ENCODE assay signal across 24 mouse cellular contexts in the genomic region with DNA sequence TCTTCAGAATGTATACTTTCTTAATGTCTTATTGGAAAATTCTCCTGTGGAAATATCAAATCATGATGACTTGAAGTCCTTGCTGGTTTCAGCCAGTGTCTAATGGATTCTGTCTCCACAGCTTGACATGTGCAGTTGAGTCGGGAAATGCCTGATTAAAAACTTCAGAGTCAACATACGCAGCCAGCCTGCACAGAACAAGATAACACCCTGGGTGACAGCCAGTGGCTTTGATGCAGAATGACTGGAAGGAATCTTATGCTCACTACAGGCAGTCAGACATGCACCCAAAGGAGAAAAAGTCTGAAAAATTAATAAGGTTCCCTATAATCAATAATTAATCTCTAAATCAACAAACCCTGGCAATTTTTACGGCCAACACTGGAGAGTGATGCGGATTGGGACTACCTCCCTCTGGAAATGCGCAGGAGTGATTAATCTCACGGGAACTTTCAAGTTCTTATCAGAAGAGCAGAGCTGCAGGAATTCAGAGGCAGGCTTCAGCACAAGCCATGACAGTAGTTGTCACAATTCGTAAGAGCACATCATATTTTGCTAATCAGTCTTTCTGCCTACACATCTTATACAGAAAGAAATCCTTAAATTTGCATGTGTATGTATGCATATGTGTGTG.
DNase-seq lines count a peak whose midpoint lies in the region; ATAC-seq and TF ChIP-seq lines count a peak whose summit lies in the region.
"Had no signal": no experiment of that assay in that cellular context is flagged by ENCODE, and none has a peak within 500 bp of the region (broad histone marks: within the 10 kb centered on the region; RNA-seq: fewer than 3 reads in every experiment).

No protein-coding gene starts in this region.

- H3K27me3 ChIP-seq in forebrain, postnatal 0 days (ENCODE audit: insufficient read depth, low read length), result no peaks in the 10 kb centered on the region
- no peaks in the 10 kb centered on the region for H3K27me3 ChIP-seq in forebrain, embryonic 14.5 days (replicated peaks; ENCODE audit: control insufficient read depth, insufficient read depth, low read length)
- H3K27me3 ChIP-seq in hindbrain, embryonic 14.5 days (ENCODE audit: control insufficient read depth, insufficient read depth, low read length), result no peaks in the 10 kb centered on the region
- H3K27me3 ChIP-seq in hindbrain, embryonic 11.5 days (ENCODE audit: control insufficient read depth, insufficient read depth, low read length), result no peaks in the 10 kb centered on the region
- no peaks in the 10 kb centered on the region for H3K27me3 ChIP-seq in midbrain, embryonic 14.5 days (ENCODE audit: control insufficient read depth, insufficient read depth, low read length)
- H3K27me3 ChIP-seq: embryonic facial prominence, embryonic 15.5 days; limb, embryonic 15.5 days; neural tube, embryonic 13.5 days had no signal

- no peak overlapping the region for H3K27ac ChIP-seq in forebrain, postnatal 0 days (ENCODE audit: low read depth, low read length)
- no peak overlapping the region for H3K27ac ChIP-seq in forebrain, embryonic 14.5 days (ENCODE audit: low read depth, low read length)
- peak overlapping the region; percentile 14; the same call in 1 of the 2 replicates for H3K27ac ChIP-seq in hindbrain, embryonic 14.5 days
- no peak overlapping the region for H3K27ac ChIP-seq in hindbrain, embryonic 11.5 days (ENCODE audit: low read depth, low read length)
- 0 out of 2 replicates have a peak overlapping the region, but pooled peaks have one; percentile 60 for H3K27ac ChIP-seq in midbrain, embryonic 14.5 days (replicated peaks; ENCODE audit: low read depth, low read length)
- H3K27ac ChIP-seq: embryonic facial prominence, embryonic 15.5 days; limb, embryonic 15.5 days; liver, embryonic 14.5 days; neural tube, embryonic 13.5 days had no signal

- TF ChIP-seq POLR2A in brain, embryonic 14.5 days (IDR thresholded peaks at IDR 0.05; ENCODE audit: borderline replicate concordance, extremely low read depth, insufficient read depth, insufficient read length, poor library complexity, severe bottlenecking), result no peak

- no peaks in the 10 kb centered on the region for H3K36me3 ChIP-seq in forebrain, postnatal 0 days (ENCODE audit: insufficient read depth)
- no peaks in the 10 kb centered on the region for H3K36me3 ChIP-seq in forebrain, embryonic 14.5 days (ENCODE audit: control insufficient read depth, insufficient read depth, low read length)
- no peaks in the 10 kb centered on the region for H3K36me3 ChIP-seq in hindbrain, embryonic 14.5 days (replicated peaks; ENCODE audit: control insufficient read depth, insufficient read depth)
- H3K36me3 ChIP-seq in hindbrain, embryonic 11.5 days (ENCODE audit: control insufficient read depth, insufficient read depth, low read length), result no peaks in the 10 kb centered on the region
- no peaks in the 10 kb centered on the region for H3K36me3 ChIP-seq in midbrain, embryonic 14.5 days (ENCODE audit: control insufficient read depth, insufficient read depth, low read length)
- H3K36me3 ChIP-seq: embryonic facial prominence, embryonic 15.5 days; limb, embryonic 15.5 days; neural tube, embryonic 13.5 days had no signal

- TF ChIP-seq CTCF in forebrain, postnatal 0 days (IDR thresholded peaks at IDR 0.05; ENCODE audit: low read depth), result no peak
- no peak for TF ChIP-seq CTCF in brain, embryonic 14.5 days (IDR thresholded peaks at IDR 0.05; ENCODE audit: borderline replicate concordance, extremely low read depth, insufficient read depth, insufficient read length)

- no peaks in the 10 kb centered on the region for H3K4me1 ChIP-seq in forebrain, postnatal 0 days (ENCODE audit: insufficient read depth)
- H3K4me1 ChIP-seq in forebrain, embryonic 14.5 days (ENCODE audit: control insufficient read depth, insufficient read depth, low read length), result no peaks in the 10 kb centered on the region
- no peaks in the 10 kb centered on the region; the same call in 1 of the 2 replicates for H3K4me1 ChIP-seq in hindbrain, embryonic 14.5 days (replicated peaks; ENCODE audit: control insufficient read depth, insufficient read depth, low read length)
- H3K4me1 ChIP-seq in hindbrain, embryonic 11.5 days (replicated peaks; ENCODE audit: control insufficient read depth, insufficient read depth, low read length), result no peaks in the 10 kb centered on the region
- 0 out of 2 replicates have a peak, but pooled peaks cover 3% of the 10 kb centered on the region for H3K4me1 ChIP-seq in midbrain, embryonic 14.5 days (ENCODE audit: control insufficient read depth, insufficient read depth, low read length)
- H3K4me1 ChIP-seq: embryonic facial prominence, embryonic 15.5 days; limb, embryonic 15.5 days had no signal

- 75% methylated on average over 7 of the region's 7 CpGs for WGBS in forebrain, postnatal 0 days
- WGBS in forebrain, embryonic 14.5 days, result 90% methylated on average over 7 of the region's 7 CpGs
- 62% methylated on average over 7 of the region's 7 CpGs for WGBS in hindbrain, embryonic 14.5 days
- WGBS in hindbrain, embryonic 11.5 days, result 82% methylated on average over 7 of the region's 7 CpGs
- 52% methylated on average over 7 of the region's 7 CpGs for WGBS in midbrain, embryonic 14.5 days

- H3K9ac ChIP-seq in forebrain, postnatal 0 days, result no peak overlapping the region
- no peak overlapping the region for H3K9ac ChIP-seq in forebrain, embryonic 14.5 days (ENCODE audit: low read length)
- H3K9ac ChIP-seq in hindbrain, embryonic 14.5 days, result no peak overlapping the region
- H3K9ac ChIP-seq in hindbrain, embryonic 11.5 days (ENCODE audit: low read depth, low read length), result no peak overlapping the region
- no peak overlapping the region for H3K9ac ChIP-seq in midbrain, embryonic 14.5 days (replicated peaks; ENCODE audit: low read length)
- H3K9ac ChIP-seq: embryonic facial prominence, embryonic 15.5 days; limb, embryonic 15.5 days; liver, embryonic 14.5 days; lung, embryonic 14.5 days; neural tube, embryonic 13.5 days had no signal

- H3K4me3 ChIP-seq in forebrain, postnatal 0 days (ENCODE audit: low read depth, low read length), result no peak overlapping the region
- H3K4me3 ChIP-seq in forebrain, embryonic 14.5 days (ENCODE audit: low read depth, low read length), result no peak overlapping the region
- H3K4me3 ChIP-seq in hindbrain, embryonic 14.5 days (replicated peaks; ENCODE audit: low read length), result no peak overlapping the region
- H3K4me3 ChIP-seq in hindbrain, embryonic 11.5 days (ENCODE audit: low read depth, low read length), result no peak overlapping the region
- H3K4me3 ChIP-seq in midbrain, embryonic 14.5 days (replicated peaks; ENCODE audit: low read depth, low read length), result no peak overlapping the region
- H3K4me3 ChIP-seq: embryonic facial prominence, embryonic 15.5 days; limb, embryonic 15.5 days; neural tube, embryonic 13.5 days had no signal

- H3K9me3 ChIP-seq in forebrain, postnatal 0 days (ENCODE audit: low read length), result no peaks in the 10 kb centered on the region
- H3K9me3 ChIP-seq in forebrain, embryonic 14.5 days (replicated peaks; ENCODE audit: control insufficient read depth, low read length), result no peaks in the 10 kb centered on the region
- H3K9me3 ChIP-seq in hindbrain, embryonic 14.5 days (ENCODE audit: control insufficient read depth, low read length), result no peaks in the 10 kb centered on the region
- no peaks in the 10 kb centered on the region for H3K9me3 ChIP-seq in hindbrain, embryonic 11.5 days (ENCODE audit: control insufficient read depth, low read length)
- H3K9me3 ChIP-seq in midbrain, embryonic 14.5 days (ENCODE audit: control insufficient read depth, low read length), result no peaks in the 10 kb centered on the region
- H3K9me3 ChIP-seq: embryonic facial prominence, embryonic 15.5 days; limb, embryonic 15.5 days; neural tube, embryonic 13.5 days had no signal

- peak; percentile 55; the same call in 1 of the 2 replicates for ATAC-seq in forebrain, postnatal 0 days
- no peak for ATAC-seq in forebrain, embryonic 14.5 days
- no peak for ATAC-seq in hindbrain, embryonic 14.5 days (ENCODE audit: low FRiP score)
- no peak for ATAC-seq in hindbrain, embryonic 11.5 days (ENCODE audit: low FRiP score)
- ATAC-seq in midbrain, embryonic 14.5 days (ENCODE audit: low FRiP score, low TSS enrichment), result peak; percentile 85
- ATAC-seq: CD4-positive, CD25-positive, alpha-beta regulatory T cell, adult 4 months had no signal

- intact Hi-C loops in gastrocnemius, postnatal 14 days (cut with DNase I; ENCODE audit: low total_unique reads), result no loop called here

- DNase-seq in forebrain, postnatal 0 days, result no peak
- no peak for DNase-seq in forebrain, embryonic 14.5 days (ENCODE audit: low spot score)
- no peak for DNase-seq in hindbrain, embryonic 14.5 days (ENCODE audit: low spot score)
- DNase-seq in hindbrain, embryonic 11.5 days (ENCODE audit: low spot score), result no peak
- DNase-seq in brain, embryonic 14.5 days (ENCODE audit: low read depth), result peak; percentile 73
- peak; percentile 64 for DNase-seq in midbrain, embryonic 14.5 days
- DNase-seq in natural killer cell, adult 2 months (ENCODE audit: low spot score in 2 of 2), result no peak
- no peak for DNase-seq in gastrocnemius, postnatal 14 days
- DNase-seq: adrenal gland, postnatal 14 days; cerebellum, adult 11 months; cerebellum, adult 9-11 months; gastrocnemius, postnatal 10 days; kidney, adult 18-20 months; kidney, postnatal 4 days; layer of hippocampus, adult 9-11 months; left cerebral cortex, postnatal 4 days; lung, embryonic 14.5 days; thymus, adult 18-20 months; thymus, postnatal 36 days had no signal

- no peak overlapping the region for H3K4me2 ChIP-seq in forebrain, postnatal 0 days (ENCODE audit: low read depth)
- no peak overlapping the region for H3K4me2 ChIP-seq in forebrain, embryonic 14.5 days (ENCODE audit: low read length)
- no peak overlapping the region for H3K4me2 ChIP-seq in hindbrain, embryonic 14.5 days (replicated peaks)
- no peak overlapping the region for H3K4me2 ChIP-seq in hindbrain, embryonic 11.5 days (replicated peaks; ENCODE audit: low read depth, low read length)
- no peak overlapping the region for H3K4me2 ChIP-seq in midbrain, embryonic 14.5 days (ENCODE audit: low read length)
- H3K4me2 ChIP-seq: embryonic facial prominence, embryonic 15.5 days; limb, embryonic 15.5 days; lung, embryonic 14.5 days; neural tube, embryonic 13.5 days had no signal

Comparison
In these comparisons a context has a peak if more than half of its experiments do, and no peak if none do; other contexts are left out.
1. ATAC-seq: peak in forebrain, postnatal 0 days (single experiment) and midbrain, embryonic 14.5 days (single experiment); none in forebrain, embryonic 14.5 days (single experiment), hindbrain, embryonic 14.5 days (single experiment) and hindbrain, embryonic 11.5 days (single experiment).
2. H3K27ac ChIP-seq: peak in hindbrain, embryonic 14.5 days (single experiment) and midbrain, embryonic 14.5 days (single experiment); none in forebrain, postnatal 0 days (single experiment), forebrain, embryonic 14.5 days (single experiment) and hindbrain, embryonic 11.5 days (single experiment).
3. DNase-seq: peak in brain, embryonic 14.5 days (single experiment) and midbrain, embryonic 14.5 days (single experiment); none in forebrain, postnatal 0 days (single experiment), forebrain, embryonic 14.5 days (single experiment), hindbrain, embryonic 14.5 days (single experiment), hindbrain, embryonic 11.5 days (single experiment), natural killer cell, adult 2 months (0 of 2) and gastrocnemius, postnatal 14 days (single experiment).